Mouse (Mus musculus) embryonic facial prominence, embryonic 15.5 days (tissue): Measurements from ENCODE around the gene Tekt3. TPM values are rescaled to one million over a fixed set of nuclear protein-coding genes. Genes with fewer than 3 reads are reported as not detected.

Experiments
- ATAC-seq: fragments of 200-750 bp; cut with Nextera tagmentation; 2 replicates; pipeline ENCODE4 v1.8.0; 2017; ENCODE audit warnings: low read depth, moderate TSS enrichment; ENCODE audit not compliant: insufficient number of reproducible peaks, low FRiP score, low TSS enrichment
- H3K27ac ChIP-seq: fragments of 300-500 bp; sonication (generic); replicated peaks from 2 replicates; pipeline ENCODE4 v1.5.1; 2015; ENCODE audit warnings: mild to moderate bottlenecking, inconsistent platforms
- H3K27me3 ChIP-seq: fragments of 300-500 bp; sonication (generic); 2 replicates; pipeline ENCODE4 v1.6.1; 2015; ENCODE audit warnings: inconsistent platforms
- H3K36me3 ChIP-seq: fragments of 300-500 bp; sonication (generic); 2 replicates; pipeline ENCODE4 v1.6.1; 2015; ENCODE audit warnings: mild to moderate bottlenecking, inconsistent platforms
- H3K4me1 ChIP-seq: fragments of 300-500 bp; sonication (generic); 2 replicates; pipeline ENCODE4 v1.6.1; 2015; ENCODE audit warnings: inconsistent platforms
- H3K4me2 ChIP-seq: fragments of 300-500 bp; sonication (generic); replicated peaks from 2 replicates; pipeline ENCODE4 v1.6.1; 2015; ENCODE audit warnings: mild to moderate bottlenecking, inconsistent platforms
- H3K4me3 ChIP-seq: fragments of 300-500 bp; sonication (generic); replicated peaks from 2 replicates; pipeline ENCODE4 v1.5.1; 2015; ENCODE audit warnings: mild to moderate bottlenecking, inconsistent platforms
- H3K9ac ChIP-seq: fragments of 300-500 bp; sonication (generic); 2 replicates; pipeline ENCODE4 v1.6.1; 2015; ENCODE audit warnings: inconsistent platforms
- H3K9me3 ChIP-seq: fragments of 300-500 bp; sonication (generic); replicated peaks from 2 replicates; pipeline ENCODE4 v1.6.1; 2016; ENCODE audit warnings: inconsistent platforms
- WGBS: fragments of 180-500 bp; shearing (Covaris S2); methylation state at CpG from one replicate; pipeline ENCODE4 v1.1.7; 2015; 5-methylcytosine and 5-hydroxymethylcytosine counted together
- polyA plus RNA-seq: library from polyadenylated mRNA; unstranded; fragments of >200 nt; fragmentation: Nextera tagmentation; extraction: Ambion mirVana; gene quantifications from 2 replicates; pipeline ENCODE4 v1.2.1, GENCODE M21; 2015

The Tekt3 gene
- polyA plus RNA-seq, 1 experiment from 2014 or later, result 0.63 TPM

- 86% methylated on average over 2 of the region's 2 CpGs for WGBS
- no peak for ATAC-seq
- no peak overlapping the region for H3K27ac ChIP-seq
- H3K4me2 ChIP-seq, result no peak overlapping the region
- no peaks in the 10 kb centered on the region for H3K4me1 ChIP-seq
- no peaks in the 10 kb centered on the region for H3K9me3 ChIP-seq
- no peaks in the 10 kb centered on the region for H3K36me3 ChIP-seq
- H3K9ac ChIP-seq, result no peak overlapping the region
- no peak overlapping the region for H3K4me3 ChIP-seq
- no peaks in the 10 kb centered on the region for H3K27me3 ChIP-seq
These were observed 42.6 kb downstream of the Tekt3 start for GRCm38 (mm10) chr11:63104026-63104425.

GRCm38 (mm10) chr11:63109230-63109775 lies 47.8 kb downstream of the Tekt3 start:
- H3K4me1 ChIP-seq, result no peaks in the 10 kb centered on the region
- H3K9me3 ChIP-seq, result no peaks in the 10 kb centered on the region
- H3K4me2 ChIP-seq, result no peak overlapping the region
- H3K27me3 ChIP-seq, result no peaks in the 10 kb centered on the region
- 59% methylated on average over 1 of the region's 1 CpGs for WGBS
- no peak overlapping the region for H3K4me3 ChIP-seq
- no peak for ATAC-seq
- no peak overlapping the region for H3K9ac ChIP-seq
- H3K27ac ChIP-seq, result no peak overlapping the region
- H3K36me3 ChIP-seq, result no peaks in the 10 kb centered on the region

GRCm38 (mm10) chr11:63110329-63110728 lies 48.9 kb downstream of the Tekt3 start:
- no peaks in the 10 kb centered on the region for H3K27me3 ChIP-seq
- WGBS, result 82% methylated on average over 3 of the region's 3 CpGs
- no peaks in the 10 kb centered on the region for H3K36me3 ChIP-seq
- H3K4me1 ChIP-seq, result 0 out of 2 replicates have a peak, but pooled peaks cover 8% of the 10 kb centered on the region
- no peak overlapping the region for H3K27ac ChIP-seq
- no peak overlapping the region for H3K4me2 ChIP-seq
- H3K9ac ChIP-seq, result no peak overlapping the region
- H3K4me3 ChIP-seq, result no peak overlapping the region
- no peak for ATAC-seq
- no peaks in the 10 kb centered on the region for H3K9me3 ChIP-seq

- Histone ChIP-seq H3K27me3 (no peaks in the 10 kb centered on the region), H3K9me3 (no peaks in the 10 kb centered on the region), H3K27ac (peak overlapping the region; percentile 34; the same call in 1 of the 2 replicates), H3K36me3 (no peaks in the 10 kb centered on the region), H3K4me3 (no peak overlapping the region), H3K4me2 (no peak overlapping the region), H3K4me1 (0 out of 2 replicates have a peak, but pooled peaks cover 8% of the 10 kb centered on the region), H3K9ac (no peak overlapping the region)
- 62% methylated on average over 8 of the region's 8 CpGs for WGBS
- ATAC-seq, result peak; percentile 34
These were observed 53.6 kb downstream of the Tekt3 start for GRCm38 (mm10) chr11:63114807-63115641.

GRCm38 (mm10) chr11:63116652-63117051 lies 55.2 kb downstream of the Tekt3 start:
- H3K4me1 ChIP-seq, result 0 out of 2 replicates have a peak, but pooled peaks cover 8% of the 10 kb centered on the region
- 89% methylated on average over 5 of the region's 5 CpGs for WGBS
- no peaks in the 10 kb centered on the region for H3K27me3 ChIP-seq
- no peak overlapping the region for H3K4me3 ChIP-seq
- no peak overlapping the region for H3K9ac ChIP-seq
- no peak for ATAC-seq
- no peak overlapping the region for H3K27ac ChIP-seq
- H3K9me3 ChIP-seq, result no peaks in the 10 kb centered on the region
- H3K4me2 ChIP-seq, result no peak overlapping the region
- no peaks in the 10 kb centered on the region for H3K36me3 ChIP-seq

- Histone ChIP-seq H3K4me3 (no peak overlapping the region), H3K9ac (no peak overlapping the region), H3K9me3 (no peaks in the 10 kb centered on the region), H3K4me2 (no peak overlapping the region), H3K4me1 (0 out of 2 replicates have a peak, but pooled peaks cover 8% of the 10 kb centered on the region), H3K36me3 (no peaks in the 10 kb centered on the region), H3K27me3 (no peaks in the 10 kb centered on the region), H3K27ac (no peak overlapping the region)
- no peak for ATAC-seq
- 73% methylated on average over 1 of the region's 1 CpGs for WGBS
These were observed 55.8 kb downstream of the Tekt3 start for GRCm38 (mm10) chr11:63117266-63117665.

GRCm38 (mm10) chr11:63119791-63120190 lies 58.3 kb downstream of the Tekt3 start:
- WGBS, result 78% methylated on average over 7 of the region's 7 CpGs
- no peaks in the 10 kb centered on the region for H3K9me3 ChIP-seq
- ATAC-seq, result no peak
- H3K4me2 ChIP-seq, result no peak overlapping the region
- no peaks in the 10 kb centered on the region for H3K36me3 ChIP-seq
- no peaks in the 10 kb centered on the region for H3K27me3 ChIP-seq
- H3K27ac ChIP-seq, result no peak overlapping the region
- no peak overlapping the region for H3K9ac ChIP-seq
- H3K4me3 ChIP-seq, result no peak overlapping the region
- 0 out of 2 replicates have a peak, but pooled peaks cover 6% of the 10 kb centered on the region for H3K4me1 ChIP-seq

- WGBS, result 42% methylated on average over 2 of the region's 2 CpGs
- H3K27ac ChIP-seq, result no peak overlapping the region
- no peaks in the 10 kb centered on the region for H3K27me3 ChIP-seq
- H3K4me1 ChIP-seq, result peaks cover 10% of the 10 kb centered on the region; the same call in 1 of the 2 replicates
- no peak overlapping the region for H3K9ac ChIP-seq
- ATAC-seq, result no peak
- no peaks in the 10 kb centered on the region for H3K36me3 ChIP-seq
- H3K4me2 ChIP-seq, result no peak overlapping the region
- no peak overlapping the region for H3K4me3 ChIP-seq
- H3K9me3 ChIP-seq, result no peaks in the 10 kb centered on the region
These were observed 60.8 kb downstream of the Tekt3 start for GRCm38 (mm10) chr11:63122249-63122648.

- ATAC-seq, result no peak
- no peaks in the 10 kb centered on the region for H3K36me3 ChIP-seq
- H3K9ac ChIP-seq, result no peak overlapping the region
- no peaks in the 10 kb centered on the region for H3K9me3 ChIP-seq
- H3K27ac ChIP-seq, result no peak overlapping the region
- H3K27me3 ChIP-seq, result peaks cover 3% of the 10 kb centered on the region
- no peak overlapping the region for H3K4me2 ChIP-seq
- 66% methylated on average over 4 of the region's 4 CpGs for WGBS
- H3K4me1 ChIP-seq, result peaks cover 10% of the 10 kb centered on the region; the same call in 1 of the 2 replicates
- H3K4me3 ChIP-seq, result no peak overlapping the region
These were observed 61.4 kb downstream of the Tekt3 start for GRCm38 (mm10) chr11:63122776-63123350.

GRCm38 (mm10) chr11:63124316-63124715 lies 62.9 kb downstream of the Tekt3 start:
- WGBS, result 14% methylated on average over 4 of the region's 4 CpGs
- Histone ChIP-seq H3K9me3 (no peaks in the 10 kb centered on the region), H3K27ac (no peak overlapping the region), H3K4me1 (peaks cover 12% of the 10 kb centered on the region; the same call in 1 of the 2 replicates), H3K27me3 (peaks cover 14% of the 10 kb centered on the region), H3K4me3 (no peak overlapping the region), H3K4me2 (no peak overlapping the region), H3K9ac (no peak overlapping the region), H3K36me3 (no peaks in the 10 kb centered on the region)
- ATAC-seq, result no peak

GRCm38 (mm10) chr11:63125832-63126456 lies 64.5 kb downstream of the Tekt3 start:
- peak overlapping the region; percentile 44; the same call in 1 of the 2 replicates for H3K27ac ChIP-seq

More at GRCm38 (mm10) chr11:63125832-63126456, 64.5 kb downstream of the Tekt3 start:
- peak; percentile 72; the same call in 1 of the 2 replicates for ATAC-seq
- peaks cover 27% of the 10 kb centered on the region for H3K4me1 ChIP-seq
- peaks cover 20% of the 10 kb centered on the region for H3K27me3 ChIP-seq
- no peaks in the 10 kb centered on the region for H3K36me3 ChIP-seq
- 42% methylated on average over 5 of the region's 5 CpGs for WGBS
- H3K4me2 ChIP-seq, result no peak overlapping the region
- H3K4me3 ChIP-seq, result no peak overlapping the region
- no peak overlapping the region for H3K9ac ChIP-seq
- no peaks in the 10 kb centered on the region for H3K9me3 ChIP-seq
